Mouse (Mus musculus) forebrain, embryonic 12.5 days (tissue): ENCODE measurements around the gene Uba1. TPM values are rescaled to one million over a fixed set of nuclear protein-coding genes. Genes with fewer than 3 reads are reported as not detected.
"Not testable (repeated sequence)": the region's sequence is repeated elsewhere in the genome, so short reads cannot be mapped to it uniquely, and the experiment has no call there.

ENCODE experiments used
- ATAC-seq: fragments of 200-750 bp; cut with Nextera tagmentation; 2 replicates; pipeline ENCODE4 v1.8.0; 2017; ENCODE audit warnings: moderate TSS enrichment; ENCODE audit not compliant: low FRiP score
- H3K27ac ChIP-seq: fragments of 300-500 bp; sonication (generic); 2 replicates; pipeline ENCODE4 v1.5.1; 2016; ENCODE audit warnings: mild to moderate bottlenecking
- H3K27me3 ChIP-seq: fragments of 300-500 bp; sonication (generic); 2 replicates; pipeline ENCODE4 v1.6.1; 2016; ENCODE audit warnings: mild to moderate bottlenecking
- H3K36me3 ChIP-seq: fragments of 300-500 bp; sonication (generic); replicated peaks from 2 replicates; pipeline ENCODE4 v1.6.1; 2016; ENCODE audit warnings: mild to moderate bottlenecking
- H3K4me1 ChIP-seq: fragments of 300-500 bp; sonication (generic); 2 replicates; pipeline ENCODE4 v1.6.1; 2016
- H3K4me2 ChIP-seq: fragments of 300-500 bp; sonication (generic); 2 replicates; pipeline ENCODE4 v1.6.1; 2016; ENCODE audit warnings: mild to moderate bottlenecking, moderate library complexity
- H3K4me3 ChIP-seq: fragments of 300-500 bp; sonication (generic); replicated peaks from 2 replicates; pipeline ENCODE4 v1.5.1; 2016; ENCODE audit warnings: mild to moderate bottlenecking
- H3K9ac ChIP-seq: fragments of 300-500 bp; sonication (generic); 2 replicates; pipeline ENCODE4 v1.6.1; 2016; ENCODE audit warnings: mild to moderate bottlenecking
- H3K9me3 ChIP-seq: fragments of 300-500 bp; sonication (generic); 2 replicates; pipeline ENCODE4 v1.6.1; 2016
- WGBS: fragments of 180-500 bp; shearing (Covaris S2); methylation state at CpG from one replicate; pipeline ENCODE4 v1.1.7; 2016; 5-methylcytosine and 5-hydroxymethylcytosine counted together
- polyA plus RNA-seq: library from polyadenylated mRNA; unstranded; fragments of >200 nt; fragmentation: Nextera tagmentation; extraction: Ambion mirVana; gene quantifications from 2 replicates; pipeline ENCODE4 v1.2.1, GENCODE M21; 2016

Gene Uba1
- polyA plus RNA-seq, 1 experiment from 2014 or later = 336 TPM

DNA sequence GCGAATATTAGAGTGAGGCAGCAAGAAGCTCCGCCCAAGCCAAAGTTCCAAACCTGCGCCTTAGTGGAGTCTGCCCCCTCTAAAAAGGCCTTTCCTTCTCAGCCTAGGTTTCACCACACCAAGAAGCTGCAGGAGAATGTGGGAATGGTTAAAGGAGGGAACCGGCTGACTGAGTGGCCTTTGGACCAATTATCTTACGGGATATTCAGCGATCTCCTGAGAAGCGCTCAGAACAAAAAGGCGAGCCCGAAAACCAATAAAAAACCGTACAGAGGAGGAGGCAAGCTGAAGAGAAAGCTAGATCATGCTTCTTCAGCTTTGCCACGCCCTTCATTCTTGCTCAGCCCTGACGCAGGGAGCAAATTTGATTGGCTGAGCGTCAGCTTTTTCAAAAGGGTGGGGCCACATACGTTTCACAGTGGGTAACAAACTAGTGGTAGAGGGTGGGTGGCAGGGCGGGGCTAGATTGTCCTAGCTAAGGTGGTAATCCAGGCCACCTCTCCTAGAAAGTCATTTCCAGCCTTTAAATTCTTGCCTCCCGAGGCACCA is 29.5 kb downstream of the Uba1 start, which contains the start of gene Cdk16:
TSS of gene Cdk16 (plus strand) at position 436 of the 549 bp plus-strand sequence.
- Histone ChIP-seq H3K9ac (peak within 1 kb of the TSS; percentile 74), H3K4me1 (peaks cover 16% of the 10 kb centered on the region), H3K4me2 (peak within 1 kb of the TSS; percentile 62), H3K27ac (peak within 1 kb of the TSS; percentile 98), H3K4me3 (peak within 1 kb of the TSS; percentile 65), H3K9me3 (no peaks in the 10 kb centered on the region; the same call in 1 of the 2 replicates), H3K36me3 (peaks cover 14% of the 10 kb centered on the region), H3K27me3 (no peaks in the 10 kb centered on the region)
- peak; percentile 95 for ATAC-seq
- whole genome bisulfite sequencing = 27% methylated on average over 16 of the region's 16 CpGs

DNA sequence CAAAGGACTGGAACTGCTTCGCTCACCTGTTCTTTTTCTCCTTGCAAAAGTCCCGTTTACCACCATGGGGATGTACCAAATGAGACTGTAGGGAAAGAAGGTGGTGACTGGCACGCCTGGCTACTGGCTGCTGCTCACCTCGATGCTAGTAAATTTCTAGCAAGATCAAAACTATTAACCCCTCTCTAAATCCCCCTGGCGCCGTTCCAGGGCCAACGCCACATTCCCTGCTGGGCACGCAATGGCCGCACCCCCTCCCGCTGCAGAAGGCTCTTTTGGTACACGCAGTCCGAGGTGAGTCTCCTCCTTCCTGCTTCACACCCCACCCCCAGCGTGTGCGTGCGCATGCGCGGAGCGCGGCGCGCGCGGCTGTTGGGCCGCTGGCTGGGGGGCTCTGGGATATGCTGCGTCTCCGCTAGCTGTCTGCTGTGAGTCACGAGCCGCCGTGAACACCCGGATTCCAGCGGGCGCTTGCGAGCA is 30.0 kb downstream of the Uba1 start:
- WGBS = 20% methylated on average over 33 of the region's 33 CpGs

DNA sequence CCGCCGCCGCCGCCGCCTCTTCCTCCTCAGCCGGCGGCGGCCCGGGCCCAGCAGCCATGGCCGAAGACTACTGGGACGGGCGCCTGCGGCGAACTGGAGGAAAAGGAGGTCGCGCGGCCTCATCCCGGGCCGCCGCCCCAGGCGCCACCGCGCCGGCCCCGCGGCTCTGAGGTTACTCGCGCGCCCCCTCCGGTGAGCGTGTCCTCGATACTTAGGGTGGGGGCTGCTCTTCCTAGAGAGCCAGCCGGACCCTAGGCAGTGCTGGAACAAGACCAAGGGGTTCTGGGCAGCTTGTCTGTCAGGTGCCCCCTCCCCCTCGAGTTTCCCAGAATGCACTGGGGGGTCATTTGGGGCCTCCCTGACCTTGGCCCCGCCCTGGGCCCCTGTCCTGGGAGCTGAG is 30.5 kb downstream of the Uba1 start:
- Histone ChIP-seq H3K9me3 (no peaks in the 10 kb centered on the region; the same call in 1 of the 2 replicates), H3K27me3 (no peaks in the 10 kb centered on the region), H3K36me3 (peaks cover 13% of the 10 kb centered on the region), H3K27ac (peak overlapping the region; percentile 98), H3K4me3 (peak overlapping the region; percentile 65), H3K9ac (peak overlapping the region; percentile 74), H3K4me2 (peak overlapping the region; percentile 62), H3K4me1 (peaks cover 16% of the 10 kb centered on the region)
- WGBS = 16% methylated on average over 27 of the region's 35 CpGs
- peak; percentile 64 for ATAC-seq

More for the DNA sequence above, 30.0 kb downstream of the Uba1 start:
- Histone ChIP-seq H3K27ac (peak overlapping the region; percentile 98), H3K4me1 (peaks cover 16% of the 10 kb centered on the region), H3K4me2 (peak overlapping the region; percentile 62), H3K27me3 (no peaks in the 10 kb centered on the region), H3K9ac (peak overlapping the region; percentile 74), H3K36me3 (peaks cover 11% of the 10 kb centered on the region), H3K9me3 (no peaks in the 10 kb centered on the region; the same call in 1 of the 2 replicates), H3K4me3 (peak overlapping the region; percentile 65)
- peak; percentile 94 for ATAC-seq

DNA sequence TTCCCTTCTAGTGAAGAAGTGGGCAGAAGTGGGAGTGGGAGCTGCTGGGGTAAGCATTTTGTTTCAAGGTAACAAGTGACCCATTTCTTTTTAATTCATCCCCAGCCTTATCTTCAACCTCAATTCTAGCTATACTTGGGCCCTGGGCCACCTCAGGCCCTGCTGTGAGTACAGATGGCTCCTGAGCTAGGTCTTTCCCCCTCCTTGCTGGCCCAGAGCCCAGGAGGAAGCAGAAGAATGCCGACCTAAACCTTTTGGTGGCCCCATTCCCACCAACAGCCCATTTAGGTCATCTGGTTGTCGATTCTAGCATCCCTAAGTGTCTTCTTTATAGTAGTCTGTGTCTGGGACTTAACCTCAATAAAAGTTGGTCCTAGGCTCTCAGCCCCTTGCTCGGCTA is 33.4 kb downstream of the Uba1 start:
- Histone ChIP-seq H3K27ac (no peak overlapping the region), H3K4me1 (peaks cover 16% of the 10 kb centered on the region), H3K27me3 (no peaks in the 10 kb centered on the region), H3K4me3 (no peak overlapping the region), H3K4me2 (no peak overlapping the region), H3K36me3 (peaks cover 35% of the 10 kb centered on the region), H3K9ac (no peak overlapping the region), H3K9me3 (no peaks in the 10 kb centered on the region; the same call in 1 of the 2 replicates)
- no peak for ATAC-seq
- 82% methylated on average over 3 of the region's 3 CpGs for WGBS

DNA sequence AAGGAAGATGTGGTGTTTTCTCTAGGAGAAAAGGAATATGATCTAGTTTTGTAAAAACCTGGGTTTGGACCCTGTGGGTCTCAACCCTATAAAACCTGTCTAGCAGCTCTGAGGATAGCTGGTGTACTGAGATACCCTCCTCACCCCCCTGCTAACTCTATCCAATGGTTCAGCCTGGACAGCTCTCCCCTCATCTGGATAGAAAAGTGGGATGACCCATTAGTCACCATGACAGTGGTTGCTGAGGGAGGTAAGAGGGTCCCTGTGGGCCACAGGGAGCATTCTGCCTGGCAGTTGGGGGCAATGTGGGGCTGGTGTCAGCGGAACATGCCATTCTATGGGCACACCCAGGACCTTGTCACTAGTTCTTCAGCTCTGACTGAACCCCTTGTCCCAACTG is 34.5 kb downstream of the Uba1 start:
- Histone ChIP-seq H3K9me3 (no peaks in the 10 kb centered on the region; the same call in 1 of the 2 replicates), H3K27me3 (no peaks in the 10 kb centered on the region), H3K4me3 (no peak overlapping the region), H3K27ac (no peak overlapping the region), H3K9ac (no peak overlapping the region), H3K4me1 (peaks cover 10% of the 10 kb centered on the region), H3K36me3 (peaks cover 43% of the 10 kb centered on the region), H3K4me2 (no peak overlapping the region)
- WGBS = 70% methylated on average over 1 of the region's 1 CpGs
- no peak for ATAC-seq

DNA sequence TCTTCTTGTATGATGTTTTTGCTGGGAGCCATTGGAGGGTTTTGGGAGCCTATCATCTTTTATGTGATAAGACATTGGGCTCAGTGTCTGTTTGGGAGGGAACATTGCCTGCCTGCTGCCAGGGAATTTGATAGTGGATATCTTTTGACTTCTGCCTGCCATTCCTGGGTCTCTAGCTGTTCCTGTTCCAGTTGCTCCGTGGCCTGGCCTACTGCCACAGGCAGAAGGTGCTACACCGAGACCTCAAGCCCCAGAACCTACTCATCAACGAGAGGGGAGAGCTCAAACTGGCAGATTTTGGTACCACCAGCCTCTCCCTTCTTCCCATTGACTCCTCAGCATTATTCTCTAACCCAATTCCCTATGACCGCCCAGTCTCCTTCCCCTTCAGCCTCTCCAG is 37.7 kb downstream of the Uba1 start:
- H3K4me2 ChIP-seq = no peak overlapping the region
- no peaks in the 10 kb centered on the region for H3K27me3 ChIP-seq
- no peaks in the 10 kb centered on the region for H3K4me1 ChIP-seq
- H3K36me3 ChIP-seq = peaks cover 59% of the 10 kb centered on the region
- no peak overlapping the region for H3K27ac ChIP-seq
- no peaks in the 10 kb centered on the region for H3K9me3 ChIP-seq
- 92% methylated on average over 4 of the region's 4 CpGs for WGBS
- ATAC-seq = no peak
- no peak overlapping the region for H3K4me3 ChIP-seq
- H3K9ac ChIP-seq = no peak overlapping the region

DNA sequence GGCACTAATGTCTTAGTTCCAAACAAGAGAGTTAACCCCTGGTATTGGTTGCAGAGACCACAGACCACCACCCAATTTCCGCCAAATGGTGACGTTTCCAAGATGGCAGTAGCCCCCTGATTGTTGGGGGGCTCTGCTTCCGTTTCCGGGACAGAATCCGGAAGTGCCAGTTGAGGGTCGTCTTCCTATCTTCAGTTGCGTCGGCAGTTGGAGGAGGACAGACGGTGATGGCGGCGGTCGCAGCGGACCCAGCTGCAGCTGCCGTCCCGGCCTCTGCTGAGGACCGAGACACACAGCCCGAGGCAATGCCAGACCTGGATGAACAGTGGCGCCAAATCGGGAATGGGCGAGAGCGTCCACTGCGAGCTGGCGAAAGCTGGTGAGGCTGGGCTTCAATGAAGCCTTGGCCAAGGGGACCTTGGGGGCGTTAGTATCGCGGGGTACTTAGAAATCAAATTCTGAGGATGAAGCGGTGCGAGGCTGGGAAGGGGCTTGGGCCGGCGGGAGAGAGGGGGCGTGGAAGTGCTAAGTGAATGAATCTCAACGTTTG is 45.7 kb downstream of the Uba1 start, which contains the start of gene Usp11:
TSS of gene Usp11 (plus strand) at position 166 of the 550 bp plus-strand sequence.
- Histone ChIP-seq H3K4me1 (no peaks in the 10 kb centered on the region), H3K27me3 (no peaks in the 10 kb centered on the region), H3K4me2 (peak within 1 kb of the TSS; percentile 46), H3K9me3 (no peaks in the 10 kb centered on the region), H3K9ac (peak within 1 kb of the TSS; percentile 60), H3K4me3 (peak within 1 kb of the TSS; percentile 56), H3K36me3 (peaks cover 8% of the 10 kb centered on the region), H3K27ac (peak within 1 kb of the TSS; percentile 94)
- 15% methylated on average over 32 of the region's 32 CpGs for WGBS
- ATAC-seq = peak; percentile 81

DNA sequence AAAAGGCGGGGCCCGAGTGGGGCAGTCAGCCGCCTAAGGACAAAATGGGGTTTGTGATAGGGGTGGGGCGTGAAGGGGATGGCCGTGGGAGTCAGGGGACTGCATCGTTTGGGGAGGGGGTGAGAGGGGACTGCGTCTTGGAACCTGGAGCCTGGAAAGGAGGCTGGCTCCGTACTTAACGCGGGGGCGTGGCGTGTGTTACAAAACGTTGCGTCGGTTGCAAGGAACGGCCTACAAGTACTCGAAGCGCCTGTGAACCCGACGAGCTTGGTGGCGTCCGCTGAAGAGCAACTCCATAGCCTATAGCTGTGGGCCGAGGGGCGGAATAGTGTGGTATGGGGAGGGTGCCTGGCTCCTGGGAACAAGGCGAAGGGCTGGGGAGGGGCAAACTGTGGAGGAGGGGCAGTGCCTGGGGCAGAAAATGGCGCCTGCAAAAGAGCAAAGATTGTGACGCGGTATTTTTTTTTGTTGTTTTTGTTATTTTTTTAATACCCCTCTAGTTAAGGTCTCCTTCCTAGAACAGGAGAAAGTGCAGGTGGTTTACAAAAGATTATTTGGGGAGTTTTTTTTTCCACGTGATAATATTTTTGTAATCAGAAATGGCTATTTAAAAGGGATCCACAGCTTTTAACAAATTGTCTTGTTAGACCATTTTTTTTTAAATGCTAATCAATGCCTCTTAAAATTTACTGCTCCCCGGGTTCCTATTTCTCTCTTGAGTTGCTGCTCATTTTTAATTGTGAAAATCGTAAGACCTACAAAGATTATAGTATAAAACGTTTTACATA is 46.4 kb downstream of the Uba1 start:
- WGBS = 17% methylated on average over 32 of the region's 32 CpGs
- Histone ChIP-seq H3K4me3 (peak overlapping the region; percentile 56), H3K4me1 (no peaks in the 10 kb centered on the region), H3K9ac (peak overlapping the region; percentile 60), H3K36me3 (0 out of 2 replicates have a peak, but pooled peaks cover 2% of the 10 kb centered on the region), H3K4me2 (peak overlapping the region; percentile 46), H3K27me3 (no peaks in the 10 kb centered on the region), H3K9me3 (no peaks in the 10 kb centered on the region), H3K27ac (peak overlapping the region; percentile 94)
- ATAC-seq = peak; percentile 93

DNA sequence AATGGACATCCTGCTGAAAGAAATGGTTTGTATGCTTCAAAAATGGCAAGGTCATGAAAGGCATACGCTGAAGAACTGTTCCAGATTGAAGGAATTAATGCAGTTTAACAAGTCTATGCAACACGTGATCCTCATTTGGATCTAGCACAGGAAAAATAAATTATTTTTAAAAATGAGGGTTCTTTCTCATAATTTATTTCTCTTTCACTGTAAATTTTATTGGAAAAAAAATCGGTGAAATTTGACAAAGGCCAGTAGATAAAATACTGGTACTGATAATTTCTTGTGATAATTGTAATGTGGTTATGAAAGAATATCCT is 46.9 kb downstream of the Uba1 start:
- Histone ChIP-seq H3K9ac (no peak overlapping the region), H3K27me3 (no peaks in the 10 kb centered on the region), H3K4me3 (peak overlapping the region; percentile 56), H3K4me2 (peak overlapping the region; percentile 46), H3K27ac (no peak overlapping the region), H3K4me1 (no peaks in the 10 kb centered on the region), H3K36me3 (no peaks in the 10 kb centered on the region), H3K9me3 (no peaks in the 10 kb centered on the region)
- no peak for ATAC-seq
- 43% methylated on average over 3 of the region's 3 CpGs for whole genome bisulfite sequencing

DNA sequence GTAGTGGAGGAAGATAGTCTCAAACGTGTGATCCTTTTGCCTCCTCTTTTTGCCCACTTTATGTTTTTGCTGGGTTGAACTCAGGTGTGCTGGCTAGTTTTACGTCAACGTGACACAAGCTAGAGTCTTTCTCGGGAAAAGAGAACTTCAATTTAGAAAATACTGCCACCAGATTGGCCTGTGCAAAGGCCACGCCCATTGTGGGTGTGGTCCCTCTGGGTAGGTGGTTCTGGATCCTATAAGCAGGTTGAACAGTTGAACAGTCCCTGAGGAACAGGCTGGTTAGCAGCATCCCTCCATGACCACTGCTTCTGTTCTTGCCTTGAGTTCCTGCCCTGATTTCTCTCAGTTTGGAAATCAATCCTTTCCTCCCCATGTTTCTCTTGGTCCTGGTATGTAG is 70.6 kb downstream of the Uba1 start:
- Histone ChIP-seq H3K27me3 (no peaks in the 10 kb centered on the region), H3K27ac (no peak overlapping the region), H3K9me3 (no peaks in the 10 kb centered on the region), H3K4me3 (no peak overlapping the region), H3K4me2 (no peak overlapping the region), H3K36me3 (no peaks in the 10 kb centered on the region), H3K4me1 (no peaks in the 10 kb centered on the region), H3K9ac (no peak overlapping the region)
- ATAC-seq = no peak
- WGBS = 75% methylated on average over 5 of the region's 5 CpGs

DNA sequence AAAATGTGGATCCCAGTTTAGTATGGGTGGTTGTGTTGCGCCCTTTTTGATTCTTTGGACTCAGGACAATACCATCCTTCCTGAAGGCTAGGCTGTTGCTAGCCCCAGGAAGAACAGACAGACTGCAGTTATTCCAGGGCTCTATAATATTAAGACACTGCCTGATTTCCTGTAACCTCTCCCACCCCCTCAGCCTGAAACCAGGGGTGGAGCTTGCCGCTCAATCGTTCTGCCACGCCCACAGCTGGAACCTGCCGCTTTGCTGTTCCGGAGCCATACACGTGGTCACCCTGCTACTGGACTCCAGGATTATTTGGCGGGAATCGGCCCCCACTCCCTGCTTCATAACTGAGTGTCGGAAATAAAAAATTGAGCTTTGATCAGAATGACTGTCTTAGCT is 71.9 kb downstream of the Uba1 start:
- H3K9ac ChIP-seq, H3K4me1 ChIP-seq, H3K27ac ChIP-seq, H3K4me3 ChIP-seq, ATAC-seq, H3K4me2 ChIP-seq, H3K36me3 ChIP-seq, H3K27me3 ChIP-seq, H3K9me3 ChIP-seq: not testable (repeated sequence)
- WGBS = 66% methylated on average over 10 of the region's 10 CpGs
